Comparison of ENCODE assay signal across 9 mouse cellular contexts in genomic region chr2:146310291-146310690, GRCm38 (mm10).
DNase-seq lines count a peak whose midpoint lies in the region; ATAC-seq and TF ChIP-seq lines count a peak whose summit lies in the region.
"Had no signal": no experiment of that assay in that cellular context is flagged by ENCODE, and none has a peak within 500 bp of the region (broad histone marks: within the 10 kb centered on the region; RNA-seq: fewer than 3 reads in every experiment).

No protein-coding gene starts in this region.

- H3K27ac ChIP-seq in gastrocnemius, adult 2 months: no peak overlapping the region
- H3K27ac ChIP-seq: embryonic facial prominence, embryonic 12.5 days had no signal

- intact Hi-C loops in left cerebral cortex, postnatal 4 days (cut with DNase I): no loop called here
- intact Hi-C loops in left cerebral cortex, postnatal 14 days (cut with DNase I): no loop called here
- intact Hi-C loops in gastrocnemius, adult 2 months (cut with DNase I): no loop called here
- intact Hi-C loops in gastrocnemius, postnatal 36 days (cut with DNase I): no loop called here

- ATAC-seq in hematopoietic stem cell, adult 5-6 weeks (replicated peaks in 1 of 2; ENCODE audit: insufficient read depth in 1 of 2, low FRiP score in 2 of 2, low TSS enrichment in 1 of 2, low read depth in 1 of 2, poor library complexity in 2 of 2, severe bottlenecking in 2 of 2): peak; percentile 63 to 65

- DNase-seq in left cerebral cortex, postnatal 4 days: peak; percentile 86
- no peak for DNase-seq in left cerebral cortex, postnatal 14 days (ENCODE audit: low spot score in 2 of 2)
- DNase-seq in brain, adult 2 months (ENCODE audit: low read depth, low spot score): peak; percentile 95
- DNase-seq in lung, postnatal 10 days: peak; percentile 68
- no peak for DNase-seq in adrenal gland, adult (ENCODE audit: inconsistent age in 2 of 2, low spot score in 1 of 2)
- no peak for DNase-seq in gastrocnemius, adult 2 months
- no peak for DNase-seq in gastrocnemius, postnatal 36 days

- H3K4me3 ChIP-seq in gastrocnemius, adult 2 months: no peak overlapping the region
- H3K4me3 ChIP-seq: embryonic facial prominence, embryonic 12.5 days had no signal

- TF ChIP-seq CTCF in gastrocnemius, adult 2 months (IDR thresholded peaks at IDR 0.05): no peak

Comparison
In these comparisons a context has a peak if more than half of its experiments do, and no peak if none do; other contexts are left out.
1. DNase-seq: peak in left cerebral cortex, postnatal 4 days (single experiment), brain, adult 2 months (single experiment) and lung, postnatal 10 days (single experiment); none in left cerebral cortex, postnatal 14 days (0 of 2), adrenal gland, adult (0 of 2), gastrocnemius, adult 2 months (single experiment) and gastrocnemius, postnatal 36 days (0 of 2).